Mouse (Mus musculus): Measurements from ENCODE around the gene Ankrd61. TPM values are rescaled to one million over a fixed set of nuclear protein-coding genes. Genes with fewer than 3 reads are reported as not detected.

Gene Ankrd61
- polyA plus RNA-seq, 1 experiment from 2014 or later = 0.13 TPM

DNA sequence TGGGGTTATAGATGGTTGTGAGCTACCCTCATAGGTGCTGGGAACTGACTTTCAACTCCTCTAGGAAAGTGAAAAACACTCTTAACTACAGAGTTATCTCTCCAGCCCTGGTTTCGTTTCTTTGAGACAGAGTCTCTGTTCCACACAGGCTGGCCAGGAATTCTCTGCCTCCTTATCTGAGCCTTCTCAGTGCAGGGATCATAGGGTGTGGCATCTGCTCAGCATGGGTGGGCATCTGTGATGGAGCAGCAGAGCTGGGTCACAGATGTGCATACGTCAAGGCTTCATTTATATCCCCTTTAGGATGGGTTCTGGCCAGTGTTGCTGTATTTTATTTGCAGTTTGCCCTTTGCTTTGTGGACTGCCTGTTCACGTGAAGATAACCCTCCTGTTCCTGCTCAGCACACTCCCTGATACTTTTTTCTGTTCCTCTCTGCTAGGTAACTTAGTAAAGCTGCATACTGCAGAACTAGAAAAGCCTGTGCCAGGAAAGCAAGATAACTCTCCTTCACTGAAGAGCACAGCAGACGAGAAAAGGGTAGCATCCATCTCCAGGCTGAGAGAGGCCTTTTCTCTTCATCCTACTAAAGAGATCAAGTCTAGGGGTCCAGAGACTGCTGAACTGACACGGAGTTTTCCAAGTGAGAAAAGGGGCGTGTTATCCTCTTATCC, 27.4 kb upstream of the Ankrd61 start:
- no peak overlapping the region for H3K9ac ChIP-seq
- H3K36me3 ChIP-seq = peaks cover 85% of the 10 kb centered on the region
- H3K4me3 ChIP-seq = no peak overlapping the region
- no peak for ATAC-seq (ENCODE audit: low read depth)
- no peaks in the 10 kb centered on the region for H3K4me1 ChIP-seq (replicated peaks)
- H3K27me3 ChIP-seq = no peaks in the 10 kb centered on the region
- no peak overlapping the region for H3K27ac ChIP-seq (replicated peaks)
- WGBS = 88% methylated on average over 6 of the region's 6 CpGs
- H3K9me3 ChIP-seq = no peaks in the 10 kb centered on the region
- H3K4me2 ChIP-seq = no peak overlapping the region

DNA sequence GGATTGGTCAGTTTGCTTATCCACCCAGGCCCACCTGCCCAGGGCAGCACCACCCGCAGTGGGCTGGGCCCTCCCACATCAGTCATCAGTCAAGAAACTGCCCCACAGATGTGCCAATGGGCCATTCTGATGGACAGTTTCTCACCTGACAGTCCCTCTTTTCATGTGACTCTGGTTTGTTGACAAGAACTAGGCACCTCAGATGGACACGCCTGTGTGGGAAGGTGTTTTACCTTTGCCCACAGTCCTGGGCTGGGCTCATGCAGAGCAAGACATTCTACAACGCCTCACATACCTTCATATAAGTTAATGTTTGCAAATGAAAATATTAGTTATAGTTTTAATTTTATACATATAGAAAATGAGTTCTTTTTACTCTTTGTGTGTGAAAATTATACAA, 20.6 kb upstream of the Ankrd61 start:
- WGBS = 95% methylated on average over 3 of the region's 3 CpGs
- Histone ChIP-seq H3K9ac (no peak overlapping the region), H3K27me3 (no peaks in the 10 kb centered on the region), H3K27ac (replicated peaks) (no peak overlapping the region), H3K4me3 (no peak overlapping the region), H3K4me2 (no peak overlapping the region), H3K9me3 (no peaks in the 10 kb centered on the region), H3K4me1 (replicated peaks) (no peaks in the 10 kb centered on the region), H3K36me3 (peaks cover 70% of the 10 kb centered on the region)
- ATAC-seq (ENCODE audit: low read depth) = no peak

- H3K27me3 ChIP-seq = no peaks in the 10 kb centered on the region
- no peaks in the 10 kb centered on the region for H3K4me1 ChIP-seq (replicated peaks)
- 52% methylated on average over 5 of the region's 5 CpGs for WGBS
- no peak overlapping the region for H3K4me3 ChIP-seq
- ATAC-seq (ENCODE audit: low read depth) = no peak
- H3K36me3 ChIP-seq = peaks cover 63% of the 10 kb centered on the region
- no peak overlapping the region for H3K9ac ChIP-seq
- H3K4me2 ChIP-seq = no peak overlapping the region
- H3K9me3 ChIP-seq = no peaks in the 10 kb centered on the region
- no peak overlapping the region for H3K27ac ChIP-seq (replicated peaks)
Observed at GRCm38 (mm10) chr5:143917418-143917817, 19.9 kb upstream of the Ankrd61 start.

GRCm38 (mm10) chr5:143916221-143916620, 18.7 kb upstream of the Ankrd61 start:
- no peak overlapping the region for H3K4me2 ChIP-seq
- H3K27ac ChIP-seq (replicated peaks) = no peak overlapping the region
- WGBS = 94% methylated on average over 9 of the region's 9 CpGs
- no peak overlapping the region for H3K9ac ChIP-seq
- no peak overlapping the region for H3K4me3 ChIP-seq
- H3K27me3 ChIP-seq = no peaks in the 10 kb centered on the region
- H3K36me3 ChIP-seq = peaks cover 54% of the 10 kb centered on the region
- no peak for ATAC-seq (ENCODE audit: low read depth)
- H3K9me3 ChIP-seq = no peaks in the 10 kb centered on the region
- peaks cover under 1% of the 10 kb centered on the region; the same call in 1 of the 2 replicates for H3K4me1 ChIP-seq (replicated peaks)

- no peaks in the 10 kb centered on the region for H3K9me3 ChIP-seq
- peak within 1 kb of the TSS; percentile 76 for H3K9ac ChIP-seq
- peak within 1 kb of the TSS; percentile 85 for H3K27ac ChIP-seq (replicated peaks)
- H3K27me3 ChIP-seq = no peaks in the 10 kb centered on the region
- H3K36me3 ChIP-seq = peaks cover 19% of the 10 kb centered on the region
- H3K4me1 ChIP-seq (replicated peaks) = peaks cover 29% of the 10 kb centered on the region
- H3K4me2 ChIP-seq = peak within 1 kb of the TSS; percentile 80
- peak within 1 kb of the TSS; percentile 62 for H3K4me3 ChIP-seq
- under 1% methylated on average over 70 of the region's 70 CpGs for WGBS
- peak; percentile 100 for ATAC-seq (ENCODE audit: low read depth)
Observed at GRCm38 (mm10) chr5:143909417-143910400, 12.2 kb upstream of the Ankrd61 start, which contains the start of the genes Aimp2 and Pms2. Gene Aimp2 (minus strand): TSS chr5:143909847. Gene Pms2 (plus strand): TSS chr5:143909964.

- Histone ChIP-seq H3K4me2 (peak overlapping the region; percentile 80), H3K4me1 (replicated peaks) (peaks cover 29% of the 10 kb centered on the region), H3K27me3 (no peaks in the 10 kb centered on the region), H3K9me3 (no peaks in the 10 kb centered on the region), H3K36me3 (peaks cover 22% of the 10 kb centered on the region), H3K27ac (replicated peaks) (peak overlapping the region; percentile 85), H3K9ac (peak overlapping the region; percentile 76), H3K4me3 (peak overlapping the region; percentile 62)
- no peak for ATAC-seq (ENCODE audit: low read depth)
- WGBS = 2% methylated on average over 9 of the region's 9 CpGs
Observed at GRCm38 (mm10) chr5:143908926-143909325, 11.4 kb upstream of the Ankrd61 start.

GRCm38 (mm10) chr5:143906429-143906828, 8.9 kb upstream of the Ankrd61 start:
- no peaks in the 10 kb centered on the region for H3K27me3 ChIP-seq
- no peaks in the 10 kb centered on the region for H3K9me3 ChIP-seq
- H3K9ac ChIP-seq = 0 out of 2 replicates have a peak overlapping the region, but pooled peaks have one; percentile 5
- 87% methylated on average over 8 of the region's 8 CpGs for WGBS
- H3K27ac ChIP-seq (replicated peaks) = no peak overlapping the region
- peaks cover 47% of the 10 kb centered on the region for H3K36me3 ChIP-seq
- H3K4me2 ChIP-seq = no peak overlapping the region
- peaks cover 29% of the 10 kb centered on the region for H3K4me1 ChIP-seq (replicated peaks)
- H3K4me3 ChIP-seq = no peak overlapping the region
- ATAC-seq (ENCODE audit: low read depth) = no peak

GRCm38 (mm10) chr5:143903813-143904212, 6.3 kb upstream of the Ankrd61 start:
- Histone ChIP-seq H3K27ac (replicated peaks) (no peak overlapping the region), H3K27me3 (no peaks in the 10 kb centered on the region), H3K9me3 (no peaks in the 10 kb centered on the region), H3K4me3 (no peak overlapping the region), H3K36me3 (peaks cover 73% of the 10 kb centered on the region), H3K4me2 (no peak overlapping the region), H3K9ac (no peak overlapping the region), H3K4me1 (replicated peaks) (peaks cover 15% of the 10 kb centered on the region)
- ATAC-seq (ENCODE audit: low read depth) = no peak
- WGBS = 94% methylated on average over 4 of the region's 4 CpGs

GRCm38 (mm10) chr5:143902111-143902510, 4.6 kb upstream of the Ankrd61 start:
- WGBS = 89% methylated on average over 3 of the region's 3 CpGs
- no peak overlapping the region for H3K27ac ChIP-seq (replicated peaks)
- no peak overlapping the region for H3K4me3 ChIP-seq
- H3K4me1 ChIP-seq (replicated peaks) = no peaks in the 10 kb centered on the region
- H3K36me3 ChIP-seq = peaks cover 87% of the 10 kb centered on the region
- H3K27me3 ChIP-seq = no peaks in the 10 kb centered on the region
- H3K9me3 ChIP-seq = no peaks in the 10 kb centered on the region
- no peak overlapping the region for H3K9ac ChIP-seq
- no peak for ATAC-seq (ENCODE audit: low read depth)
- H3K4me2 ChIP-seq = no peak overlapping the region

DNA sequence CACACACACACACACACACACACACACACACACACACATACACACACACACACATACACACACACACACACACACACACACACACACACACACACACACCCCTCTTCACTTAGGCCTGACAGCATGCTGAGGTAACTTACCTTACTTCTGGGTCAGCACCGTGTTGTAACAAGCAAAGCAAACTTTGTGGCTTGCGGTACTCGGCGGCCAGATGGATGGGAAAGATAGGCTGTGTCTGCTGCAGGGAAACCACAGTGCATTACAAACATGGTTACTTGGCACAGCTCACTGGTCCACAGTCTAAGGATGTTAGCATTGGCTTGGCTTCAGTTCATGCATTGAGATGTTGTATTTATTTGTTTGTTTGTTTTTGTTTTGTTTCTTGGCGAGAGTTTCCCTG, 4.1 kb downstream of the Ankrd61 start:
- 84% methylated on average over 5 of the region's 5 CpGs for WGBS
- no peaks in the 10 kb centered on the region for H3K4me1 ChIP-seq (replicated peaks)
- peaks cover 90% of the 10 kb centered on the region for H3K36me3 ChIP-seq

GRCm38 (mm10) chr5:143892255-143892886, 5.1 kb downstream of the Ankrd61 start:
- ATAC-seq (ENCODE audit: low read depth) = no peak
- 80% methylated on average over 9 of the region's 9 CpGs for WGBS
- H3K27me3 ChIP-seq = no peaks in the 10 kb centered on the region

More for the DNA sequence above, 4.1 kb downstream of the Ankrd61 start:
- Histone ChIP-seq H3K9ac (no peak overlapping the region), H3K27ac (replicated peaks) (no peak overlapping the region), H3K4me2 (no peak overlapping the region), H3K27me3 (no peaks in the 10 kb centered on the region), H3K4me3 (no peak overlapping the region), H3K9me3 (no peaks in the 10 kb centered on the region)
- no peak for ATAC-seq (ENCODE audit: low read depth)

DNA sequence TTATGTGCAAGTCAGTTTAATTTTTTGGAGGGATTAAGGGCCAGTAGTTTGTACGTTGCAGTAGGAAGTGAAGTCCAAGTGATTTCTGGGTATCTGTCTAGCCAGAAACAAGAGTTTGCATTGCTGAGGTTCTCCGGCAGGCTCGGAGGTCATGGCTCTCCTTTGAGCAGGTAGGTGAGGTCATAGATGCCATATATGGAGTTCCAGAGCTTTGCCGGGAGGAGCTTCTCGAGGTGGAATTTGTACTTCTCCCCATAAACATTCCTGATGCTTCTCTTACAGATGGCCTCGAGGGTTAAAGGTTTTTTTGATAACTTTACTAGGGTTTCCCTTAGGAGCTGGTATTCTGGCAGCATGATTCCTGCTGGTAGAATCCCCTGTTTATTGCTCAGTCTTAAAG, 6.7 kb downstream of the Ankrd61 start:
- Histone ChIP-seq H3K4me1 (replicated peaks) (no peaks in the 10 kb centered on the region), H3K4me2 (no peak overlapping the region), H3K27ac (replicated peaks) (no peak overlapping the region), H3K9me3 (peaks cover 4% of the 10 kb centered on the region; the same call in 1 of the 2 replicates), H3K36me3 (peaks cover 91% of the 10 kb centered on the region), H3K27me3 (no peaks in the 10 kb centered on the region), H3K9ac (no peak overlapping the region), H3K4me3 (no peak overlapping the region)
- no peak for ATAC-seq (ENCODE audit: low read depth)
- 91% methylated on average over 6 of the region's 6 CpGs for WGBS

More at GRCm38 (mm10) chr5:143892255-143892886, 5.1 kb downstream of the Ankrd61 start:
- Histone ChIP-seq H3K4me1 (replicated peaks) (no peaks in the 10 kb centered on the region), H3K36me3 (peaks cover 90% of the 10 kb centered on the region), H3K27ac (replicated peaks) (no peak overlapping the region), H3K4me3 (no peak overlapping the region), H3K9ac (no peak overlapping the region), H3K4me2 (no peak overlapping the region), H3K9me3 (no peaks in the 10 kb centered on the region)

All from neural tube, embryonic 13.5 days (tissue).